Mouse (Mus musculus) liver, embryonic 14.5 days (tissue): ENCODE measurements around the gene Ptprt.

Experiments
- CTCF ChIP-seq: IDR thresholded peaks from 2 replicates; pipeline ENCODE4 v1.5.1; 2016; ENCODE audit warnings: antibody characterized with exemption, low read depth, control low read depth
- EP300 ChIP-seq: IDR thresholded peaks from 2 replicates; pipeline ENCODE4 v1.6.1; 2016; ENCODE audit warnings: antibody characterized with exemption, low read depth

DNA sequence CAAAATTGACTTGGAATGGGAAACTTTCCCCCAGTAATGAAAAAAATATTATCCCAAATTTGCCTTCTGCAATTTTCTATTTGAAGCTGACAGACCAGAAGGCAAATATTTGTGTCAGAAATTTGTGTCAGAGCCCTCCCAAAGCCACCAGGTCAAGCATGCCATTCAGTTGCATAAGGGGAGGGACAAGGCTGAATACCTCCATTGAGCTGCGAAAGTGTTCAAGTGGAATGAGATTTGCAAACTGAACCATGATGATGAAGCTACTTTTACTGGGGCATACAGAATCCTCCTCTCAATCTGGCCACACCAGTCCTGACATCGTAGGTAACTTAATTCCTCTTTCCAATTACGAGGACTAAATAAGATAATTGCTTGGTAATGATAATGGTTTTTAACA, 780.0 kb downstream of the Ptprt start:
- TF ChIP-seq CTCF = no peak
- TF ChIP-seq EP300 = no peak
